Mouse (Mus musculus): ENCODE data around the gene Dydc1. TPM values are rescaled to one million over a fixed set of nuclear protein-coding genes. Genes with fewer than 3 reads are reported as not detected.
A peak's percentile ranks its signal among the peaks of the same experiment; 100 is the strongest.
"Not testable (repeated sequence)": the region's sequence is repeated elsewhere in the genome, so short reads cannot be mapped to it uniquely, and the experiment has no call there.

Gene Dydc1
- not detected in 2 replicates for polyA plus RNA-seq (2012; rRNA removed)

DNA sequence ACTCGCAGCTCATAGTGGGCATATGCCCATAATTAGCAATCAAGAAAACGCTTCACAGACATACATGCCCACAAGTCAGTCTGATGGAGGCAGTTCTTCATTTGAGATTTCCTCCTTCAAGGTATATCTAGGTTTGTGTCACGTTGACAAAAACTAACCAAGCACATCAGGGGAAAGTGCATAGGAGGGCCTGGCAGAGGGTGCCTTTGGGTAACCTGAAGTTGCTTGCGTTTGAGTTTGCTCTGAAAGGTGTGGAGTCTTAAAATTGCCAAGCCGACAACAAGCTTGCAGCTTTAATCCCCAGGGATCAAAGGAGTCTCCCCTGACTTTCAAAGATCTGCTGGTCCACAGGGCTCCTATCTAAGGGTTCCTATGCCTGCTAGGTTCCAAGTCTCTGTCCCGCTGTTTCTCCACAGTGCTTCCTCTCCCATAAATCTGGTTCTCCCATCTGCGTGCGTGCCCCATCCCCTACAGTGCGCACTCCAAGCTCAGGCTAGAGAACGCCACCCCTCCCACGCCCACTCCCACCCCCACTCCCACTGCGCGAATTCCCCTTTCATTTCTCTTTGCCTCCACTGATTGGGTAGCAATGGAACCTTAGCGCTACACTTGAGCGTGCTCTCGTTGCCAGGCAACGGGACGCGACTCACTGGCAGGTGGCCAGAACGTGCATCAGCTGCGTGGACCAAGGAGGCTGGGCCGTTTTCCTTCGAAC lies at the start of gene Dydc1:
Gene Dydc1 (plus strand): TSS at position 683 of the 715 bp plus-strand sequence.
- 11% methylated on average over 23 of the region's 23 CpGs for WGBS
- no peak for DNase-seq (ENCODE audit: low read depth, low spot score)

DNA sequence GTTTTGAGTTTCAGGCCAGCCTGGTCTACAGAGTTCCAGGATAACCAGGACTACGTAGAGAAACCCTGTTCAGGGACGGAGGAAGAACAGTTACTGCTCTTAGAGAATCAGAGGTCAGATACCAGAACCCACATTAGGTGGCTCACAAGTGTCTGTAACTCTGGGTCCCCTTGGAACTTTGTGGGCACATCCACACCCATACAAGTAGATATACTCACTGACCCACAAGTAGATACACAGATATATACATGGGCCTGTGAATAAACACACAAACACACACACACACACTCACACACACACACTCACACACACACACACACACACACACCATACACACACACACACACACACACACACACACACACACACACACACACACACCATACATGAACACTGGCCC lies 47.6 kb upstream of the Dydc1 start:
- 73% methylated on average over 2 of the region's 2 CpGs for WGBS
- DNase-seq (ENCODE audit: low read depth, low spot score), result no peak

DNA sequence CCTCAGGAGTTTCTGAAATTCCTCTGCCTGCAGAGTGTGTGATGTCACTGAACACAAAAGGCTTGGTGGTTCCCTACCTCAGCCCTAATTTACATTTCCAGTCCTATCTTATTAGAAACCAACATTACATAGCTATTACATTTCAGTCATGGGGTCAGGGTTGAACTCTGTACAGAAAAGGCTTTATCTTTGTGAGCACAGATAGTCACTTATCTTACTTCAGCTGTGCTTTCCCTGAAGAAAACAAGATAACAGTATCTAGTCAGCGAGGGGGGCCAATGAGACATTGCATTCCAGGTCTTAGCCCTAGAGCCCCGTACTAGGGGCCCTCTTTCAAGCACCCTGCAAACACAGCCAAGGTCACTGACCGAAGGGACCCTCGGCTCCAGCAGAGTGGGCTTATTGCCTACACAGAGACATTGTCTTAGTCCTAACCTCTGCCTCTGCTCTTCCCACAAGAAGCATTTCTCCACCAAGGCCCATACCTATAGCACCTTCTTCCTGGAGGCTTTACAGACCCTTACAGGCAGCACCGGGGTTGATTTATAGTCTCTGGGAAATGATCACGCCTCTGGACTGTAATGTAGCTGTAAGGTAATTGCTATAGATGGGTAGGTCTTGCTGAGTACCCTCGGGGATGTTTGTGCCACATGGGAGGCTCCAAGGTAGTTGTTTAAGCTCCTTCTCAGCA lies 47.0 kb upstream of the Dydc1 start:
- WGBS, result 52% methylated on average over 7 of the region's 7 CpGs
- DNase-seq (ENCODE audit: low read depth, low spot score), result no peak

DNA sequence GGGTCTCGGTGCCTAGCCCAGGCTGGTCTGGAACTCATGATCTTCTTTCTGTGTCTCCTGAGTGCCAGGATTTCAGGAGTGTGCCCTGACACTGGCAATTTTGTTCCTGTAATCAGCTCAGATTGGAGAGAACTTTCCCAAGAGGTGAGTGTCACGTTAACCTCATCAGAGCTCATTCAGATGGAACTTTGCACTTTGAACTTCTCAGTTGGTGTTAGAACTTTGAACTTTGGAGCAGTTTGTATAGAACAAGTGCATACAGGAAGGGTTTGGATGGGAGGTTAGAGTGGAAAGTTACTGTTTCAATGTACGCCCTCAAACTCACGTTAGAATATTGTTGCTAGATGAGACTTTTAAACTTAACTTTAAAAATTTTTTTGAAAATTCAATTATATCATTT lies 43.4 kb upstream of the Dydc1 start:
- no peak for DNase-seq (ENCODE audit: low read depth, low spot score)
- WGBS, result 52% methylated on average over 4 of the region's 4 CpGs

DNA sequence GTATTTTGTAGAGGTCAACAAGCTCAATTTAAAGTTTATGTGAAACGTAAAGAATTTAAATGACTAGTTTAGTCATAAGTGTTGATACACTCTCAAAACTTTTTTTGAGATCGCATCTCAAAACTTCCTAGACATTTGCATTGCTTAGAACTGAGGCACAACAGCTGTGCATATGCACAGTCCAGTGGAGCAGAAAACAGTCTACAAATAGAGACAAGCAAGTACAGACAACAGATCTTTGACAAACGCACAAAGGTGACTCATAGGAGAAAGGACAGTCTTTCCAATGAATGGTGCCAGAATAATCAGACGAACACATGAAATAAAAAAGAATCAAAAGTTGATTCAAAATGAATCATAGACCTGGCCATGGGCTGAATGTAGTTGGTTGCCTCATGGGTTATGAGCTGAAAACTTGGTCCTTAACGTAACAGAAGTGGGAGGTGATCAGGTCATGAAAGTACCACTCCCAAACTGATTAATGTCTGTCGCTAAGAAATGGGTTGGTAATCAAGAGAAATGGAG lies 41.7 kb upstream of the Dydc1 start:
- DNase-seq (ENCODE audit: low read depth, low spot score), result no peak
- 79% methylated on average over 6 of the region's 6 CpGs for WGBS

DNA sequence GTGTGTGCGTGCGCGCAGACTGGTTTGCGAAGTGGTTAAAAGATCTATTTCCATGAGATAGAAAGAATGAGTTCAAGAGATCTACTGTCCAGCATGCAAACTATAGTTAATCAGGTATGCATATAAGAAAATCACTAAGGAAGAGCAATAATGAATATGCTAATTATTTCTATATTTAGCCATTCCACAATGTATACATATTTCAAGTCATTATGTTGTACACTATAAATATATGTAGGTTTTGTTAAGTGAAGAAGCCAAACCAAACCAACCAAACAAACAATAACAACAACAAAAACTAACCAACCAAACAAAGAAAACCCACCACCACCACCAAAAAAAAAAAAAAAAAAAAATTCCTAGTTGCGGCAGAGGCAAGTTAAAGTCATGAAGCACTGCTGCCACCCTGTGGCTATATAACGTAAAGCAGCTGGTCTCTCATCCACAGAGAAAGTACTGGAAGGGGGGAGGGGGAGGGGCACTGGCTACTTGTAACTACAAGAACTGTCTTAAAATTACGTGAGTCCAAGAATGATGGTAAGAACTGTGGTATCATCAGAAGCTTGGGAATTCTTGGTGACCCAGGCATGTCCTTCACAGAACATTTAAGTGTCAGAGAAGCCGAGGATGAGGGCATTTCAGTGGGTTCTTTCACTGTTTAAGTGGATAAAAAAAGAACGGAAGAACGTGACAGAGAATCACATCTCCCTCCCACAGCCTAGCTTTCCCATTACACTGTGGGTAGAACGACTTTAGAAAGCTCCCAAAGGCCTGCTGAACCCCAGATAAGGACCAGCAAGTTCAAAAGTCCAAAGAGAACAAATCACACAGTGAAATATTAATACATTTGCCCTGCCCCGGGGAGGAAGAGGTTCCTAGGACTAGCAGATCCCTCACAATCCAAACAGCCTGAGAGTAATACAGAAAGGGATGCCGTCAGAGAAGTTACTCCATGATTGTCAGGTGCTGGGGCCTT lies 39.3 kb upstream of the Dydc1 start:
- peak; percentile 35 for DNase-seq (ENCODE audit: low read depth, low spot score)
- 48% methylated on average over 13 of the region's 13 CpGs for WGBS

DNA sequence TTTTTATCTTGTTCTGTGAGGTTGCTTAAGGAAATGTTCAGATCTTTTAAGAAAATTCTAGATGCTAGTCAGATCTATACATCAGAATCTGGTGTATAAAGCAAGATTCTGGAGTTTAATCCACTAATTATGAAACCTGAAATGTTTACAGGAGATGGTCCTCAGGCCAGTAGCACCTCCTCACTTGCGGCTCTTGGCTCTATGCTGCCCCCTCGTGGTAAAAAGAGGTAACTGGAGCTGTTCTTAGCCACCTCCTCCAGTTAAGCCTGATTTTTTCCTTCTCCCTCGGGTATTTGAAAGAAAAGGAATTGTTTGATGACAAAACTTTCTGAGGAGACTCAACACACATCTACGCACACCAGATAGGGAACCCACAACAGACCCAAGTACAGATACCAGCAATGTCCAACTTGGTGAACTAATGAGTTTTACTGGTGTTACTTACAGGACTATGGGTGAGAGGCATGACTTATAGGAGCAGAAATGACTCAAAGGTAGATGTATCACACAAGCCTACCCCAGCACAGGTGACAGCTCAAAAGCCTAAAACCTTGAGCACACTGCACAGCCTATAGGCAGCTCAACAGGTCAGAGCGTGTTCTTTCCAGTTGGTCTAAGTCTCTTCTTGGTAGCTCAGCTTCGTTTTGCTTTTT lies 37.4 kb upstream of the Dydc1 start:
- peak; percentile 31 for DNase-seq (ENCODE audit: low read depth, low spot score)
- WGBS, result 33% methylated on average over 6 of the region's 6 CpGs

DNA sequence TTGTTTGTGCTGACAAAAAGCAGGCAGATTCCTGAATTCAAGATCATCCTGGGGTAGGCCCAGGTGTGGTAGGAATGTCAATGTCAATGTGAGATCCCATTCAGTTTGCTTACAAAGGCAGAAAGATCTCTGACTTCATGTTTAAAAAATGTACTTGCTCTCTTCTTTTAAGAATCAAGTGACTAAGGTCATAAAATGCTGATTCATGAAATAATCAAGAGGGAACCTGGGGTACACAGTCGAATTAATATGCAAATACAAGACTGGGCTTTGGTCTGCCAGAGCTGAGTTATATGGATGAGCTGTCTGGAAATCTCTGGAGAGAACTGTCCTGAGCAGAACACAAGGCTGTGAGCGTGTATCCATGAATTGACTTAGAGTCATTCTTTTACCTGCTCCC lies 25.3 kb upstream of the Dydc1 start:
- DNase-seq (ENCODE audit: low read depth, low spot score), result no peak
- WGBS, result 72% methylated on average over 2 of the region's 2 CpGs

DNA sequence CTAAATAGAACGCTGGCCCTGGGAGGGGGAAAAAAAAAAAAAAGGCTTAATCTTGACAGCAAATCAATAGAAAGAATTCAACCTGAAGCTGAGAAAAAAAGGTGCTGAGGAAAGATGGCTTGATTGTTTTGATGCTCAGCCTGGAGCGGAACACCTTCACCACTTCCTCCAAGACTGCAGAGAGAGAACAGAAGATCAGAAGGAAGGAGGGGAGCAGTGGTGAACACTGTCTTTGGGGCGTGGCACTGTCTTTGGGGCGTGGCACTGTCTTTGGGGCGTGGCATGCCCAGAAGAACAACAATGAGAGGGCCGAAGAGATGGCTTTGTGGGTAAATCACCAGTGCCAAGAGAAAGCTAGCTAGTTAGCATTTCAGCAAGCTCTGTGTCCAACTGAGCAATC lies 22.2 kb upstream of the Dydc1 start:
- DNase-seq (ENCODE audit: low read depth, low spot score), result no peak
- 45% methylated on average over 6 of the region's 6 CpGs for WGBS

DNA sequence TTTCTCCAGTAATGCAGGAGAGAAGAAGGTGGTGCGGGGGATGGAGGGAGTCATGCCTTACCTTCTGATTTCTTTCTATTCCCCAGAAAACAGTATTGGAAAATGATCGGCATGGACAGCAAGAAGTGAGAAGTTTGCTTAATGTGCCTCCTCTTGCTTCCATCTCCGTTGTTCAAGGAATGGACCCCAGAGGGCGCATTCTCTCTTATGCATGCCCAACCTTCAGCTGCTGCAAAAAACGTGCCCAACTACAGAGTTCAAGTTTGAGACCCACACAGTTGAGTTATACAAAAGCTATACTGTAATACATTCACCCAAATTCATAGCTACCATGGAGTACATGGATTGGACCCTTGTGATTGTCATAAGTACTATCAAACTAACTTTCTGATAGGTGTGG lies 20.2 kb upstream of the Dydc1 start:
- no peak for DNase-seq (ENCODE audit: low read depth, low spot score)
- WGBS, result 77% methylated on average over 5 of the region's 5 CpGs

DNA sequence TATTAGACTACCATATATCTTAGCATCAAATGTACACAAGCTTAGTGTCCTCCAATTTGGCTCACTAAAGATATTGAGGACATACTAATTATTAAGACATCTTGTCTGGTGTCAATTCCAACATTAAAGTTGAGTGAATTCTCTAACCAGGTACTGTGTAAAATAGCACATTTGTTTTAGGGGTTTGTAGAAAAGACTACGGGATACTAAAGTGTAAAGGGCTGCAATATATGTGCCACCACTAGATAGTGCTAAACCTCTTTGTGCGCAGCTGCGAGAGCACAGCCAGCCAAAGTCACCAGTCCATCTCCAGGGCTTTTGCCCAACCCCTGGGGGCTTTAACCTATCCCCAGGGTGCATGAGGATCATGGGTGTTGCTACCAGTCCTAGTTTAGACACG lies 19.5 kb upstream of the Dydc1 start:
- WGBS, result 57% methylated on average over 3 of the region's 4 CpGs
- not testable (repeated sequence) for DNase-seq (ENCODE audit: low read depth, low spot score)

DNA sequence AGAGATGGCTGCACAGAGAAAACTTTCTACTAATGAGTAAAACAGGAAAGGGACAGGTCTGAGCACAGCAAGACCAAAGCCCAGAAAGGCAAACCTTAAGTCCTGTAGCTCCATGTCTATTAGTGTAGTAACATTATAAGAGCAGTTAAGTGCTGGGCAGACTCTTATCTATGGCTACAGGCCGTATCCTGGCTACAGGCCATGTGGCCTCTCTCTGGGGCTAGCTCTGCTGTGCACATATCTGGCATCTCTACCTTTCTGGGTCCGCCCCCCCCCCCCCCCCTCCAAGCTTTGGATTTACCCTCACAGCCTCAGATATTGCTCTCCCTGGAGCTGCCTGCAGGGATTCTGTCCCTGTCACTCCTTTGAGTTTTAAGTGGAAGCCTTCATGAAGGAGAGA lies 7.5 kb upstream of the Dydc1 start:
- no peak for DNase-seq (ENCODE audit: low read depth, low spot score)
- WGBS, result 26% methylated on average over 2 of the region's 2 CpGs

DNA sequence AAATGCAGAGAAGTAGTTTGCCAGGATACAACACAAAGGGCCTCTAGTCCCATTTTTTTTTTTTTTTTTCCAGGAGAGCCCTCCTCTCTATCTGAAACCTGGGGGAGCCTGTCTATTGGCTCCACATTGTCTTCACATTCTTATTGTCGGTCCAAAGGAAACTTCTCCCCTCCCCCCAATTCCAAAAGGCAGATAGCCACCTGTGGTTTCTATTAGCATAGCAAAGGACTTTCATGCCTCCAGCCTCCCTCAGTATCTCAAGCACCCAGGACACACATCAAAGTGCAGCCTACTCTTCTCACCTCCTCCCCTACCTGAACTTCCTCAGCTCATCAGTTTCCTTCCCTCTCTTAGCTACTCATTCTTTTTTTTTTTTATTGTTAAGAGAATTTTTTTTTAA lies 6.3 kb upstream of the Dydc1 start:
- no peak for DNase-seq (ENCODE audit: low read depth, low spot score)
- 36% methylated on average over 1 of the region's 1 CpGs for WGBS

DNA sequence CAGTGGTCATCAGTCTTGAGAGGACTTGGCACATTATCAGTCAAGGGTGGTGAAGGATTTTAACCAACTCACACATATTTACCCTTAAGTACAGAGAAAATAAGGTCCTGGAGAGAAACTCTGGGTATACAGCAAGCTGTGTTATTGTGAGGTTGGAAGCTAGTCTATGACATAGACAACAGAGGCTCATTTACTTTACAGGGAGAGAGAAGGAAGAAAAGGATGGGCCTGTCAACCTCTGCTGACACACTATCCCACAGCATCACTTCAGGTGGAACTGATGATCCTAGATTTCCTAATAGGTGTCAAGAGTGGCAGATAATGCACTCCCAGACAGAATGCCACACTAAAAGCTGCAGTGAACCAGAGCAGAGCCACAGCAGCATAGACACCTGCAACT lies 3.6 kb upstream of the Dydc1 start, which contains the start of gene Dydc2:
Gene Dydc2 (minus strand): TSS at position 101 of the 400 bp plus-strand sequence.
- DNase-seq (ENCODE audit: low read depth, low spot score), result no peak

DNA sequence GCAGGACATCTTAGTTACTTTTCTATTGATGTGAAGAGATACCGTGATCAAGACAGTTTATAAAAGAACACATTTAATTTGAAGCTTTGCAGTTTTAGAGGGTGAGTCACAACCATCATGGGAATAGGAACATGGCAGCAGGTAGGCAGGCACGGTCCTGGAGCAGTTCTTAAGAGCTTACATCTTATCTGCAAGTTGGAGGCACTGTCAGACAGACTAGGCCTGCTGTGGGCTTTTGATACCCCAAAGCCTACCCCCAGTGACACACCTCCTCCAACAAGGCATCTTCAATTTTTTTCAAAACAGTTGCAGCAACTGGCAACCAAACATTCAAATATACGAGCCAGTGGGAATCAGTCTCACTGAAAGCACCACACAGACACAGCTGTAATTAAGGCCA lies 2.4 kb upstream of the Dydc1 start:
- no peak for DNase-seq (ENCODE audit: low read depth, low spot score)
- 69% methylated on average over 3 of the region's 3 CpGs for WGBS

DNA sequence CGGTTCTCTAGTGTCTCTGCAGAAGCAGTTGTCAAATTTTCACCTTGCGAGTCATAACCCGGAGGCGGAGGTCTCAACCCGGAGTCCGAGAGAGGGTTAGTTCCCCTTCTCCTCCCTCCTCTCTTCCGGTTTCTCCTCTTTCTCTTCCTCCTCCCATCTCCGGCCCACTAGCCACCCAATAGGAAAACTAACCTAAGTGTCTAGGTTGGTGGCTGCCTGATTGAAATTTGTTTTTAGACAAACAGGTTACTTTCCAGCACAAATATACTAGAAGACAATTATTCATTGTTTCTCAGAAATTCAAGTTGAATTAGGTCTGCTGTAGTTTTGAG lies 199 bp downstream of the Dydc1 start:
- 4% methylated on average over 8 of the region's 8 CpGs for WGBS
- DNase-seq (ENCODE audit: low read depth, low spot score), result no peak

DNA sequence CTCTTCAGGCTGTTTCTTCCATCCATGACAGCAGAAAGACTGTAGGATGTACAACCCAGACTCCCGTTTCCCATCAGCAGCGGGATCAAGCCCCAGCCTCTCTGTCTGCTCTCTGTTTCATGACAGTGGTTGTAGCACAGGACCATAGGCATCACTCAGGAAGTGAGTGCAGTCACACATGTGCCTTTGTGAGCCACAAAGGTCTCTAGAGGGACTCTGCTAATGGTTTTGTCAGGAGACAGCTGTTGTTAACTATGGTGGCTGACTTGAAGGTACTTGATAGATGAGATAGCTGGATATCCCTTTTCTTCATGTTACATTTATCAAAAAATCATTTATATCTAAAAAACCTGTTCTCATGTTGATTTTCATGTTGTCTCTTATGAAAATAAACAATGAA lies 9.7 kb downstream of the Dydc1 start:
- DNase-seq (ENCODE audit: low read depth, low spot score), result no peak
- WGBS, result 88% methylated on average over 2 of the region's 2 CpGs

DNA sequence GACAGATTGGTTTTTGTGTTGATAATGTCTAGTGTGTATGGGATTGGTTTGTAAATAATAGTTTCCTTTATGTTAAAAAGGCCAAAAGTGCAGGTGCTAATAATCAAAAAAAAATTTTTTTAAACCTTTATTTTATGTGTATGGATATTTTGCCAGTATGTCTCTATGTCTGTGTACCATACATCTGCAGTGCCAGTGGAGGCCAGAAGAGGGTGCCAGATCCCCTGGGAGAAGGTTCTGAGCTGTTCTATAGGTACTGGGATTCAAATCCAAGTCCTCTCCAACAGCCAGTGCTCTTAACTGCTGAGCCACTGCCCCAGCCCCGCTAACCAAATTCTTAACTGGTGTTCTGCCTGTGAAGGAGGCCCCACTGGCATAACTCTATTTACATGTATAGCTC lies 14.8 kb downstream of the Dydc1 start:
- no peak for DNase-seq (ENCODE audit: low read depth, low spot score)
- WGBS, result 80% methylated on average over 1 of the region's 1 CpGs

DNA sequence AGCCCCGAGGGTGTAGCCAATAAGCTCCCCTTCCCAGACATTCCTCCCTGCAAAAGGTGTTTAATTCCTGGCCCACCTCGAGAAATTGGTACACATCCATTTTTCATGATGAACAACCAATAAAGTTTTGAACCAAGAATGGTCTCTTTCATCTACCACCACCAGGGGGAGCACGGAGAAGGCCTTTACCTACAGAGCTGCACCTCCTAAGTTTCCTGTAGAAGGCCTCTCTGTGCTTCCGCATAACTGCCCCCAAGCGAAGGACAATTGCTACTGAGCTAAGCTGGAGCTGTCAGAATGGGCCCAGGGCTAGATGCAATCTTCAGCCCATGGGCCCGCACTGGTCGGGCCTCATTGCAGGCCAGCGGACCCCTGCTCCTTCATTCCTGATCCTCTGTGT lies 18.1 kb downstream of the Dydc1 start:
- WGBS, result 51% methylated on average over 8 of the region's 8 CpGs
- DNase-seq (ENCODE audit: low read depth, low spot score), result no peak

DNA sequence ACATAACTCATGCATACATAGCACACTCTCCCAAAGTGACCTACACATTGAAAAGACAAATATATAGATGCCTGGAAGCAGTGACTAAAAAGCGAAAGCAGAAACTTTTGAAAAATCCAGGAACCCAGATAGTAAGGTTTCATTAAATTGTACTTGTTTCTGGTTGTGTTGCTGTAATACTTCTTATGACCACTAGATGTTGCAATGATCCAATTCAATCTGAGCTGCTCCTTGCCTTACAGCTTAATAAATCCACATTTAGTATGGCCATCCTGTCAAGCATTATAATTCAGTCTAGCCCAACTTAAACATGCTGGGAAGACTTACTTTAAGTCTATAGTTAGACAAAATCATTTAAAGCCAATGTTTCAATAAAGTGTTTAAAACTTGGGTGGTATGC lies 21.4 kb downstream of the Dydc1 start:
- DNase-seq (ENCODE audit: low read depth, low spot score), result no peak
- 44% methylated on average over 1 of the region's 1 CpGs for WGBS
